Mouse (Mus musculus) thymus, adult 2 months (tissue): ENCODE results near the gene Anks1.

Experiments
- CTCF ChIP-seq: fragments of 200-500 bp; IDR thresholded peaks from 2 replicates; pipeline ENCODE4 v1.5.1; 2012; ENCODE audit warnings: mild to moderate bottlenecking, control low read depth, low read length, moderate library complexity, borderline replicate concordance; ENCODE audit not compliant: control insufficient read depth, poor library complexity, insufficient read depth; ENCODE audit errors: extremely low read depth
- POLR2A ChIP-seq: fragments of 200-500 bp; IDR thresholded peaks from 2 replicates; pipeline ENCODE4 v1.6.1; 2012; ENCODE audit warnings: mild to moderate bottlenecking, low read length, control low read depth, moderate library complexity; ENCODE audit not compliant: control insufficient read depth, poor library complexity, insufficient read depth; ENCODE audit errors: extremely low read depth

- TF ChIP-seq POLR2A (no peak), CTCF (no peak)
These were observed 103.7 kb downstream of the Anks1 start for GRCm38 (mm10) chr17:28012851-28013250.
